Mouse (Mus musculus) embryonic facial prominence, embryonic 12.5 days (tissue): Measurements from ENCODE around the gene Gm15097. TPM values are rescaled to one million over a fixed set of nuclear protein-coding genes. Genes with fewer than 3 reads are reported as not detected.
"Not testable (repeated sequence)": the region's sequence is repeated elsewhere in the genome, so short reads cannot be mapped to it uniquely, and the experiment has no call there.

ENCODE experiments used
- ATAC-seq: fragments of 200-750 bp; cut with Nextera tagmentation; 2 replicates; pipeline ENCODE4 v1.8.0; 2017; ENCODE audit not compliant: insufficient number of reproducible peaks, insufficient read depth, low FRiP score, low TSS enrichment
- H3K27ac ChIP-seq: fragments of 300-500 bp; sonication (generic); 2 replicates; pipeline ENCODE4 v1.5.1; 2016; ENCODE audit warnings: mild to moderate bottlenecking
- H3K27me3 ChIP-seq: fragments of 300-500 bp; sonication (generic); 2 replicates; pipeline ENCODE4 v1.6.1; 2016; ENCODE audit warnings: mild to moderate bottlenecking, moderate library complexity
- H3K36me3 ChIP-seq: fragments of 300-500 bp; sonication (generic); 2 replicates; pipeline ENCODE4 v1.6.1; 2016; ENCODE audit warnings: mild to moderate bottlenecking
- H3K4me1 ChIP-seq: fragments of 300-500 bp; sonication (generic); 2 replicates; pipeline ENCODE4 v1.6.1; 2016
- H3K4me2 ChIP-seq: fragments of 300-500 bp; sonication (generic); replicated peaks from 2 replicates; pipeline ENCODE4 v1.6.1; 2016; ENCODE audit warnings: mild to moderate bottlenecking, moderate library complexity
- H3K4me3 ChIP-seq: fragments of 300-500 bp; sonication (generic); 2 replicates; pipeline ENCODE4 v1.5.1; 2016; ENCODE audit warnings: mild to moderate bottlenecking
- H3K9ac ChIP-seq: fragments of 300-500 bp; sonication (generic); 2 replicates; pipeline ENCODE4 v1.6.1; 2016; ENCODE audit warnings: mild to moderate bottlenecking, moderate library complexity
- H3K9me3 ChIP-seq: fragments of 300-500 bp; sonication (generic); 2 replicates; pipeline ENCODE4 v1.6.1; 2016; ENCODE audit warnings: mild to moderate bottlenecking, moderate library complexity
- WGBS: fragments of 180-500 bp; shearing (Covaris S2); methylation state at CpG from one replicate; pipeline ENCODE4 v1.1.7; 2016; 5-methylcytosine and 5-hydroxymethylcytosine counted together
- polyA plus RNA-seq: library from polyadenylated mRNA; unstranded; fragments of >200 nt; fragmentation: Nextera tagmentation; extraction: Ambion mirVana; gene quantifications from 2 replicates; pipeline ENCODE4 v1.2.1, GENCODE M21; 2016

Gm15097 gene
- not detected in 2 replicates for polyA plus RNA-seq

DNA sequence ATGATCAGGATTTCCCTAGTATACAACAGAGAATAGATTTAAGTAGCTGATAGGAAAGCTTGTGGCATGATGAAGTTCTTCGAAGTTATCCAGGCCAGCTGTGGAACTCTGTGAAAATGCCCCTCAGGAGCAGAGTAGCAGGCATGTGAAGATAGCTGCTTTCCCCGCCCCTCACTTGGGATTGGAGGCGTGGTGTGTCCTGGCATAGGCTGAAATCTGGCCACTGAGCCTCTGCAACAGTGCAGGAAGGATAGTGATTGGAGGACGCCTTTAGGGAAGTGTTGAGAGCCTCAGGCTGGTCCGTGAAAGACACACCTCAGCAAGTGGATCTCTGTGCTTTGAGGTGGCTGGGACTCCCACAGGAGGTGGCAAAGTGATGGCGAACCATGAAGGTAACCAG lies at the start of gene Gm15097:
Gene Gm15097, plus strand, starts transcription at position 301 of the 400 bp plus-strand sequence.
- ATAC-seq, H3K27me3 ChIP-seq, H3K9me3 ChIP-seq, H3K27ac ChIP-seq, H3K4me3 ChIP-seq, H3K4me1 ChIP-seq, H3K9ac ChIP-seq, H3K36me3 ChIP-seq, H3K4me2 ChIP-seq: not testable (repeated sequence)
- no CpG with 5 or more reads among the region's 6 CpGs for WGBS

DNA sequence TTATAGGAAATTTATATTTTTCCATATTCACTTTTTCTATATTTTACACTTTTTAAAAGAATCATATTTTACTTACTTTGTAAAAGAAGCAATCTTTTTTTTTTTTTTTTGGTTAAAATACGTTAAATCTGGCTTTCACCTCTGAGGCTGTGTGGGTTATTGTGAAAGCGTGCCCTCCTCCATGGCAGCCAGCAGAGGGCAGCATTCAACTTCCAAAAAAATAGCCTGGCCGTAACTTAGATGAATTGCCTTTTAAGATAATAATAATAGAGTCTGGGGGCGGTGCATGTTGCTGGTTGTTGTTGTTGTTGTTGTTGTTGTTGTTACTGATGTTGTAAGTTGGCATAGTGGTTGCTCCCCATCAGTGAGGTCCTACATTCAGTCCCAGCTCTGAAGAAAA lies 21.4 kb upstream of the Gm15097 start:
- H3K9ac ChIP-seq, H3K27ac ChIP-seq, H3K4me3 ChIP-seq, H3K36me3 ChIP-seq, H3K27me3 ChIP-seq, ATAC-seq, H3K9me3 ChIP-seq, H3K4me2 ChIP-seq, H3K4me1 ChIP-seq: not testable (repeated sequence)
- 50% methylated on average over 4 of the region's 4 CpGs for WGBS

DNA sequence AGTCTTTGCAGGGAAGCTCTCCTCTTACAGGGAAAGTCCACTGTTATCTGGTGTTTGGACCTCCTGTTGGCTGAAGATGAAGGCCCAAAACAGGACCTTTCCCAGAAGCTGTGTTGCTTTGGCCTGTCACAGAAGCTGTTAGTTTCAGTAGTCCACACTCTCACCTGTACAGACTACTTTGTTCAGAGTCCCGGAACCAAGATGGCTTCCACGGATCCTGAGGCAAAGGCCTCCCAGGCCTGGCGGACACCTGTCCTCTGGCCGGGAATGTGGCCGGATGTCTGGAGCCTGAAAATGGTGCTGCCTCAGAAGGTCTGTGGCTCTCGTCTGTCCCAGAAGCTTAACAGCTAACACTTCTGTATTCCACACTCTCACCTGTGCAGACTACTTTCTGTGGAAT lies 26.9 kb downstream of the Gm15097 start:
- not testable (repeated sequence) for H3K9ac ChIP-seq, H3K9me3 ChIP-seq, H3K36me3 ChIP-seq, H3K27ac ChIP-seq, H3K27me3 ChIP-seq, H3K4me1 ChIP-seq, H3K4me2 ChIP-seq, H3K4me3 ChIP-seq, ATAC-seq
- 86% methylated on average over 6 of the region's 6 CpGs for WGBS

Other genes with a start within 250 kb of the Gm15097 start
- not detected in 2 replicates for gene Gm10439, start 189.9 kb upstream of the Gm15097 start, polyA plus RNA-seq
- not detected in 2 replicates for gene Gm15091, start 157.2 kb downstream of the Gm15097 start, polyA plus RNA-seq